Mouse (Mus musculus): ENCODE results near the gene Gm20795. TPM values are rescaled to one million over a fixed set of nuclear protein-coding genes. Genes with fewer than 3 reads are reported as not detected.

Gm20795 gene
- not detected for total RNA-seq (2023)

DNA sequence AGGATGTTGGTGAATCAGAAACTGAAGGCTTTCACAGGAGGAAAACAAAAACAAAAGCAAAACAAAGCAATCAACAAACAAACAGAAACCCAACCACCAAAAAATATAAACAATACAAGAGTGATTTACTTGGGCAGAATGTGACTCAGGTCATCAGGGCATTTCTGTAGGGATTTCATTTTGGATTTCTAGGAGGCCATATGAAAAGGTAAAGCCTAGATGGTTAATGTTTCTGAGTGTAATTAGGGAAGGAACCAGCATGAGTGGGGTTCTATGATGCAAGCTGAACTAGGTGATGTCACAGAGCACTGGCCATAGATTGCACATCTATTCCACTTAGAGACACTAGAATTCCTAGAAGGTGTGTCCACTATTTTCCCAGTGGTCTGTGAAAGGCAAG is at the start of gene Gm20795:
Gene Gm20795, plus strand, starts transcription at position 301 of the 400 bp plus-strand sequence.

DNA sequence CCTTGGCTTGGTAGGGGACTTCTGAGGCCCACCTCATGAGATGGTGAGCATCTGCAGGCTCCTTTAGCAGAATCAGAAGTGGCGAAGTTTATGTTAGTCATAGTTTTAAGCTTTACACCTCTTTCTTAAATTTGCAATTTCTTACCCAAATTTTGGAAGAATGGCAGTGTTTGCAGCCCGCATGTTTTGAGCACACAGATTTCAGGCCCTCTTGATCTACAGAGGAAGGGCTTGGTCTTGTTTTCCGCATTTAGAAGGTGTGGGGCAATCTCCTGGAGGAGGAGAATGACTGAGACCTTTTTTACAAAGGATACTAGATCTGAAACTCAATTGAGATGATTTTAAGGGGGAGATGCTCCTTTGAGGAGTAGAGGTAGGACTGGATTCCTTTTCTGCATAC is 29.0 kb upstream of the Gm20795 start, which contains the start of gene Gm21797:
Gene Gm21797, minus strand, starts transcription at position 101 of the 400 bp plus-strand sequence.

Other genes with a start within 250 kb of the Gm20795 start
- not detected for gene Gm21852, start 152.9 kb upstream of the Gm20795 start, total RNA-seq (2023)
- not detected for gene Gm21797, start 29.1 kb upstream of the Gm20795 start, total RNA-seq (2023)

Measured in CD4-positive naive resting alpha-beta T cell, adult 76 days (primary cell).